Comparison of ENCODE assay signal across 9 mouse cellular contexts in genomic region chr7:68833977-68834791, GRCm38 (mm10).
A peak's percentile ranks its signal among the peaks of the same experiment; 100 is the strongest.
DNase-seq lines count a peak whose midpoint lies in the region; TF ChIP-seq lines count a peak whose summit lies in the region.
"Had no signal": no experiment of that assay in that cellular context is flagged by ENCODE, and none has a peak within 500 bp of the region (broad histone marks: within the 10 kb centered on the region; RNA-seq: fewer than 3 reads in every experiment).

No protein-coding gene starts in this region.

- DNase-seq in gastrocnemius, adult 18-20 months (ENCODE audit: low spot score) = peak; percentile 3
- DNase-seq in gastrocnemius, postnatal 25 days = no peak
- peak; percentile 24 for DNase-seq in 3T3-L1 (ENCODE audit: low read depth, low spot score)
- DNase-seq in brain, embryonic 14.5 days (ENCODE audit: low read depth) = peak; percentile 84
- DNase-seq in layer of hippocampus, postnatal 14 days (ENCODE audit: low spot score in 2 of 2) = peak; percentile 63 to 84
- no peak for DNase-seq in c-Kit-positive CD71-positive TER-119-positive erythroid progenitor cells, embryonic 14.5 days (ENCODE audit: low spot score)
- no peak for DNase-seq in gastrocnemius, adult 8-10 months (ENCODE audit: low spot score in 2 of 2)

- no peaks in the 10 kb centered on the region for H3K36me3 ChIP-seq in small intestine, adult 2 months (ENCODE audit: control insufficient read depth, insufficient read depth, low read length)

- TF ChIP-seq POLR2A in brain, embryonic 14.5 days (IDR thresholded peaks at IDR 0.05; ENCODE audit: borderline replicate concordance, extremely low read depth, insufficient read depth, insufficient read length, poor library complexity, severe bottlenecking) = no peak
- TF ChIP-seq POLR2A in small intestine, adult 2 months (IDR thresholded peaks at IDR 0.05; ENCODE audit: low read depth, low read length) = no peak

- H3K4me1 ChIP-seq in small intestine, adult 2 months (ENCODE audit: control insufficient read depth, insufficient read depth, insufficient read length, low read length) = no peaks in the 10 kb centered on the region

- no peak overlapping the region for H3K27ac ChIP-seq in small intestine, adult 2 months (ENCODE audit: insufficient read depth, low read depth, low read length)
- H3K27ac ChIP-seq: macrophage had no signal

- peak; percentile 69; the same call in 1 of the 2 replicates for TF ChIP-seq CTCF in brain, embryonic 14.5 days (IDR thresholded peaks at IDR 0.05; ENCODE audit: borderline replicate concordance, extremely low read depth, insufficient read depth, insufficient read length)
- TF ChIP-seq CTCF in small intestine, adult 2 months (IDR thresholded peaks at IDR 0.05; ENCODE audit: extremely low read depth, insufficient read length, insufficient replicate concordance, low read depth, low read length) = peak; percentile 41; the same call in 1 of the 2 replicates

- H3K27me3 ChIP-seq in small intestine, adult 2 months (ENCODE audit: control insufficient read depth, insufficient read depth, low read length) = no peaks in the 10 kb centered on the region

- no peak overlapping the region for H3K4me3 ChIP-seq in small intestine, adult 2 months (ENCODE audit: low read depth, low read length)

- WGBS in small intestine, adult 2 months = 48% methylated on average over 10 of the region's 10 CpGs

Comparison
In these comparisons a context has a peak if more than half of its experiments do, and no peak if none do; other contexts are left out.
1. DNase-seq: peak in gastrocnemius, adult 18-20 months (single experiment), 3T3-L1 (single experiment), brain, embryonic 14.5 days (single experiment) and layer of hippocampus, postnatal 14 days (2 of 2); none in gastrocnemius, postnatal 25 days (single experiment), c-Kit-positive CD71-positive TER-119-positive erythroid progenitor cells, embryonic 14.5 days (single experiment) and gastrocnemius, adult 8-10 months (0 of 2).